Mouse (Mus musculus): ENCODE results near the gene Wdr77. TPM values are rescaled to one million over a fixed set of nuclear protein-coding genes. Genes with fewer than 3 reads are reported as not detected.
"Not testable (repeated sequence)": the region's sequence is repeated elsewhere in the genome, so short reads cannot be mapped to it uniquely, and the experiment has no call there.

Wdr77 gene
- total RNA-seq, 4 experiments from 2014 or later: 30.4 to 36.9 (median 33.5) TPM

- no peak for DNase-seq (ENCODE audit: low spot score in 2 of 2)
These were observed 7.8 kb upstream of the Wdr77 start for GRCm38 (mm10) chr3:105951348-105951747.

GRCm38 (mm10) chr3:105957235-105957634 is 1.9 kb upstream of the Wdr77 start:
- DNase-seq (ENCODE audit: low spot score in 2 of 2): no peak

GRCm38 (mm10) chr3:105958204-105958603 is 965 bp upstream of the Wdr77 start:
- DNase-seq (ENCODE audit: low spot score in 2 of 2): no peak

GRCm38 (mm10) chr3:105959585-105959984 is 416 bp downstream of the Wdr77 start:
- DNase-seq (ENCODE audit: low spot score in 2 of 2): no peak

GRCm38 (mm10) chr3:105959999-105960398 is 830 bp downstream of the Wdr77 start, which contains the start of gene Atp5f1:
TSS of gene Atp5f1 (minus strand) at chr3:105960099.
- DNase-seq (ENCODE audit: low spot score in 2 of 2): no peak

GRCm38 (mm10) chr3:105960700-105961099 is 1.5 kb downstream of the Wdr77 start:
- no peak for DNase-seq (ENCODE audit: low spot score in 2 of 2)

- no peak for DNase-seq (ENCODE audit: low spot score in 2 of 2)
These were observed 12.8 kb downstream of the Wdr77 start for GRCm38 (mm10) chr3:105971831-105972446.

- no peak for DNase-seq (ENCODE audit: low spot score in 2 of 2)
These were observed 14.2 kb downstream of the Wdr77 start, which contains the start of gene Ovgp1 for GRCm38 (mm10) chr3:105973411-105973810. TSS of gene Ovgp1 (plus strand) at chr3:105973711.

- no peak for DNase-seq (ENCODE audit: low spot score in 2 of 2)
These were observed 15.0 kb downstream of the Wdr77 start for GRCm38 (mm10) chr3:105974174-105974573.

- DNase-seq (ENCODE audit: low spot score in 2 of 2): not testable (repeated sequence)
These were observed 30.4 kb downstream of the Wdr77 start for GRCm38 (mm10) chr3:105989611-105990010.

GRCm38 (mm10) chr3:105991653-105992283 is 32.6 kb downstream of the Wdr77 start:
- DNase-seq (ENCODE audit: low spot score in 2 of 2): no peak

- no peak for DNase-seq (ENCODE audit: low spot score in 2 of 2)
These were observed 35.6 kb downstream of the Wdr77 start for GRCm38 (mm10) chr3:105994730-105995129.

- no peak for DNase-seq (ENCODE audit: low spot score in 2 of 2)
These were observed 41.7 kb downstream of the Wdr77 start for GRCm38 (mm10) chr3:106000707-106001375.

- no peak for DNase-seq (ENCODE audit: low spot score in 2 of 2)
These were observed 42.5 kb downstream of the Wdr77 start for GRCm38 (mm10) chr3:106001416-106002370.

- DNase-seq (ENCODE audit: low spot score in 2 of 2): not testable (repeated sequence)
These were observed 44.2 kb downstream of the Wdr77 start for GRCm38 (mm10) chr3:106003360-106003759.

GRCm38 (mm10) chr3:106014546-106014945 is 55.4 kb downstream of the Wdr77 start, which contains the start of gene Pifo:
TSS of gene Pifo (minus strand) at chr3:106014646.
- DNase-seq (ENCODE audit: low spot score in 2 of 2): no peak

Other genes with a start within 250 kb of the Wdr77 start
- gene Rap1a, start 158.0 kb upstream of the Wdr77 start, total RNA-seq (2022): 10 to 100 TPM; 86.6 to 93.8 (median 92.1) TPM
- gene Adora3, start 88.5 kb upstream of the Wdr77 start, total RNA-seq (2022): under 1 TPM in 1 of 4 experiments, not detected in 3; 0.40 TPM
- under 1 TPM in 1 of 4 experiments, not detected in 3; 0.31 TPM for gene Tmigd3, start 88.5 kb upstream of the Wdr77 start, total RNA-seq (2022)
- gene I830077J02Rik, start 26.7 kb upstream of the Wdr77 start, total RNA-seq (2022): under 1 TPM in 2 of 4 experiments, not detected in 2; 0.17 to 0.43 TPM
- 100 to 1,000 TPM; 508 to 548 (median 541) TPM for gene Atp5f1, start 730 bp downstream of the Wdr77 start, total RNA-seq (2022)
- gene Ovgp1, start 14.3 kb downstream of the Wdr77 start, total RNA-seq (2022): 1 to 10 TPM in 1 of 4 experiments, under 1 TPM in 3; 0.48 to 1.3 (median 0.71) TPM
- gene Pifo, start 55.3 kb downstream of the Wdr77 start, total RNA-seq (2022): under 1 TPM in 2 of 4 experiments, not detected in 2; 0.36 to 0.54 TPM
- gene Chil5, start 73.4 kb downstream of the Wdr77 start, total RNA-seq (2022): not detected
- under 1 TPM; 0.21 to 0.79 (median 0.45) TPM for gene Chia1, start 153.9 kb downstream of the Wdr77 start, total RNA-seq (2022)
- not detected for gene Chil3, start 208.2 kb downstream of the Wdr77 start, total RNA-seq (2022)

Measured in gastrocnemius, adult 8-10 months (tissue).